Mouse (Mus musculus) intestine, postnatal 0 days (tissue): ENCODE data around the gene Sectm1a. TPM values are rescaled to one million over a fixed set of nuclear protein-coding genes. Genes with fewer than 3 reads are reported as not detected.
"Not testable (repeated sequence)": the region's sequence is repeated elsewhere in the genome, so short reads cannot be mapped to it uniquely, and the experiment has no call there.

Source experiments
- ATAC-seq: fragments of 200-750 bp; cut with Nextera tagmentation; 2 replicates; pipeline ENCODE4 v1.8.0; 2017; ENCODE audit warnings: mild to moderate bottlenecking, moderate TSS enrichment, moderate library complexity
- H3K27ac ChIP-seq: fragments of 300-500 bp; sonication (generic); 2 replicates; pipeline ENCODE4 v1.5.1; 2014; ENCODE audit warnings: mild to moderate bottlenecking, low read depth, low read length, moderate library complexity
- H3K27me3 ChIP-seq: fragments of 300-500 bp; sonication (generic); replicated peaks from 2 replicates; pipeline ENCODE4 v1.6.1; 2014; ENCODE audit warnings: low read length, mixed read lengths; ENCODE audit not compliant: control insufficient read depth, insufficient read depth
- H3K36me3 ChIP-seq: fragments of 300-500 bp; sonication (generic); 2 replicates; pipeline ENCODE4 v1.6.1; 2014; ENCODE audit warnings: mild to moderate bottlenecking, moderate library complexity; ENCODE audit not compliant: control insufficient read depth, insufficient read depth
- H3K4me1 ChIP-seq: fragments of 300-500 bp; sonication (generic); replicated peaks from 2 replicates; pipeline ENCODE4 v1.6.1; 2014; ENCODE audit warnings: antibody characterized with exemption, low read length, mixed read lengths; ENCODE audit not compliant: control insufficient read depth, insufficient read depth
- H3K4me2 ChIP-seq: fragments of 300-500 bp; sonication (generic); replicated peaks from 2 replicates; pipeline ENCODE4 v1.6.1; 2014; ENCODE audit warnings: low read depth, mild to moderate bottlenecking, moderate library complexity
- H3K4me3 ChIP-seq: fragments of 300-500 bp; sonication (generic); 2 replicates; pipeline ENCODE4 v1.5.1; 2014; ENCODE audit warnings: low read depth, low read length
- H3K9ac ChIP-seq: fragments of 300-500 bp; sonication (generic); 2 replicates; pipeline ENCODE4 v1.6.1; 2014; ENCODE audit warnings: mild to moderate bottlenecking, low read depth, low read length
- H3K9me3 ChIP-seq: fragments of 300-500 bp; sonication (generic); 2 replicates; pipeline ENCODE4 v1.6.1; 2016; ENCODE audit warnings: mixed run types; ENCODE audit not compliant: control insufficient read depth
- CTCF ChIP-seq: sonication (generic); IDR thresholded peaks from 2 replicates; pipeline ENCODE4 v1.5.1; 2016; ENCODE audit warnings: low read depth, mild to moderate bottlenecking, control low read depth, antibody characterized with exemption, moderate library complexity
- WGBS: fragments of 180-500 bp; shearing (Covaris S2); extraction: QIAGEN DNeasy Blood & Tissue Kit; methylation state at CpG from one replicate; pipeline ENCODE4 v1.1.7; 2014; 5-methylcytosine and 5-hydroxymethylcytosine counted together
- polyA plus RNA-seq: library from polyadenylated mRNA; unstranded; fragments of >200 nt; fragmentation: Nextera tagmentation; extraction: Ambion mirVana; gene quantifications from 2 replicates; pipeline ENCODE4 v1.2.1, GENCODE M21; 2015

The Sectm1a gene
- polyA plus RNA-seq, 1 experiment from 2014 or later, result 10.0 TPM

GRCm38 (mm10) chr11:121064197-121064596 is 16.8 kb downstream of the Sectm1a start:
- no peak overlapping the region for H3K9ac ChIP-seq
- no peak for ATAC-seq
- WGBS, result 58% methylated on average over 3 of the region's 3 CpGs
- H3K4me1 ChIP-seq, result peaks cover 5% of the 10 kb centered on the region; the same call in 1 of the 2 replicates
- TF ChIP-seq CTCF, result peak; percentile 70
- H3K36me3 ChIP-seq, result peaks cover 7% of the 10 kb centered on the region; the same call in 1 of the 2 replicates
- peak overlapping the region; percentile 32 for H3K4me2 ChIP-seq
- no peak overlapping the region for H3K4me3 ChIP-seq
- H3K27ac ChIP-seq, result peak overlapping the region; percentile 66
- no peaks in the 10 kb centered on the region for H3K27me3 ChIP-seq
- no peaks in the 10 kb centered on the region for H3K9me3 ChIP-seq

- Histone ChIP-seq H3K9me3 (no peaks in the 10 kb centered on the region), H3K27me3 (no peaks in the 10 kb centered on the region), H3K4me3 (no peak within 1 kb of the TSS), H3K4me1 (peaks cover 11% of the 10 kb centered on the region; the same call in 1 of the 2 replicates), H3K36me3 (peaks cover 7% of the 10 kb centered on the region; the same call in 1 of the 2 replicates), H3K4me2 (peak within 1 kb of the TSS; percentile 40), H3K27ac (peak within 1 kb of the TSS; percentile 66), H3K9ac (0 out of 2 replicates have a peak within 1 kb of the TSS, but pooled peaks have one; percentile 22)
- peak; percentile 54 for ATAC-seq
- no peak for TF ChIP-seq CTCF
- 51% methylated on average over 5 of the region's 5 CpGs for WGBS
Measured at GRCm38 (mm10) chr11:121063379-121063778, 17.6 kb downstream of the Sectm1a start, which contains the start of gene Sectm1b. TSS of gene Sectm1b (minus strand) at chr11:121063569.

GRCm38 (mm10) chr11:121061615-121062014 is 19.4 kb downstream of the Sectm1a start:
- no peak for ATAC-seq
- no peak overlapping the region for H3K9ac ChIP-seq
- no peak for TF ChIP-seq CTCF
- H3K27me3 ChIP-seq, result no peaks in the 10 kb centered on the region
- no peak overlapping the region for H3K4me3 ChIP-seq
- no peaks in the 10 kb centered on the region for H3K9me3 ChIP-seq
- 36% methylated on average over 8 of the region's 8 CpGs for WGBS
- 0 out of 2 replicates have a peak, but pooled peaks cover 16% of the 10 kb centered on the region for H3K4me1 ChIP-seq
- H3K4me2 ChIP-seq, result 0 out of 2 replicates have a peak overlapping the region, but pooled peaks have one; percentile 40
- no peaks in the 10 kb centered on the region for H3K36me3 ChIP-seq
- H3K27ac ChIP-seq, result peak overlapping the region; percentile 50

GRCm38 (mm10) chr11:121060401-121061067 is 20.5 kb downstream of the Sectm1a start:
- H3K9ac ChIP-seq, ATAC-seq, H3K27ac ChIP-seq, H3K27me3 ChIP-seq, H3K4me3 ChIP-seq, H3K36me3 ChIP-seq, H3K4me2 ChIP-seq, H3K9me3 ChIP-seq: not testable (repeated sequence)
- H3K4me1 ChIP-seq, result peaks cover 20% of the 10 kb centered on the region
- 91% methylated on average over 6 of the region's 6 CpGs for WGBS

GRCm38 (mm10) chr11:121059471-121059870 is 21.5 kb downstream of the Sectm1a start:
- no peaks in the 10 kb centered on the region for H3K9me3 ChIP-seq
- no peak for TF ChIP-seq CTCF
- H3K4me3 ChIP-seq, result no peak overlapping the region
- H3K36me3 ChIP-seq, result no peaks in the 10 kb centered on the region
- H3K27ac ChIP-seq, result 0 out of 2 replicates have a peak overlapping the region, but pooled peaks have one; percentile 94
- no peak overlapping the region for H3K4me2 ChIP-seq
- no peak overlapping the region for H3K9ac ChIP-seq
- 93% methylated on average over 4 of the region's 4 CpGs for WGBS
- no peaks in the 10 kb centered on the region for H3K27me3 ChIP-seq
- no peak for ATAC-seq
- peaks cover 20% of the 10 kb centered on the region for H3K4me1 ChIP-seq

GRCm38 (mm10) chr11:121058956-121059355 is 22.1 kb downstream of the Sectm1a start:
- no peak for TF ChIP-seq CTCF
- Histone ChIP-seq H3K27me3 (no peaks in the 10 kb centered on the region), H3K36me3 (no peaks in the 10 kb centered on the region), H3K9me3 (no peaks in the 10 kb centered on the region), H3K4me3 (no peak overlapping the region), H3K9ac (no peak overlapping the region), H3K27ac (peak overlapping the region; percentile 94; the same call in 1 of the 2 replicates), H3K4me2 (no peak overlapping the region), H3K4me1 (peaks cover 20% of the 10 kb centered on the region)
- ATAC-seq, result no peak
- WGBS, result 88% methylated on average over 4 of the region's 4 CpGs
